In the genomic region with DNA sequence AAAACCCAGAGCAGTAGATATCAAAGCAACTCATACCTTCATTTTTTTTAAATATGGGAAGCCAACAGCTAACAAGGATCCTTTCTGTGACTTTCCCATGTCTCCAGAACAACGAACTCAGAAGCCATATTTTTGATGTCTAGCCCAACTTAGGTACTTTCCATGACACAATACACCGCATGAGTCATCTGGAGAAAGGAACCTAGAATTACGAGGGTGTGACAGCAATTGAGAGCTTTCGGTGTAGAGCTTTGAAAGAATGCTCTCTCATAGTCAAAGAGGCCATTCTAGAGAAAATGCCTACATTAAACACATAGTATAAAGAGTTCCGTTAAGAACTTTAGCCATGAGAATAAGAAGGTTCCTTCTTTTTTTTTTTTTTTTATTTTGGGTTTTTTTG, we compare ENCODE assay signal across 21 mouse cellular contexts.
"Had no signal": no experiment of that assay in that cellular context is flagged by ENCODE, and none has a peak within 500 bp of the region (broad histone marks: within the 10 kb centered on the region; RNA-seq: fewer than 3 reads in every experiment).

No protein-coding gene starts in this region.

- DNase-seq: cerebellum, adult 9-11 months; cerebellum, postnatal 10 days; cerebellum, postnatal 14 days; cerebellum, postnatal 25 days; cerebellum, postnatal 36 days; embryo, embryonic 11 days; forebrain, postnatal 0 days had no signal

- H3K9me3 ChIP-seq: embryonic facial prominence, embryonic 10.5 days; embryonic facial prominence, embryonic 12.5 days; embryonic facial prominence, embryonic 15.5 days; forebrain, embryonic 10.5 days; forebrain, embryonic 12.5 days; forebrain, embryonic 13.5 days; forebrain, embryonic 15.5 days; heart, embryonic 10.5 days had no signal

- H3K4me2 ChIP-seq: embryonic facial prominence, embryonic 12.5 days; embryonic facial prominence, embryonic 13.5 days; embryonic facial prominence, embryonic 15.5 days; forebrain, embryonic 12.5 days; forebrain, embryonic 13.5 days; forebrain, embryonic 15.5 days had no signal

- H3K9ac ChIP-seq: embryonic facial prominence, embryonic 12.5 days; embryonic facial prominence, embryonic 13.5 days; embryonic facial prominence, embryonic 15.5 days; forebrain, embryonic 12.5 days; forebrain, embryonic 13.5 days; forebrain, embryonic 15.5 days; forebrain, postnatal 0 days had no signal

- H3K27ac ChIP-seq: embryonic facial prominence, embryonic 10.5 days; embryonic facial prominence, embryonic 12.5 days; embryonic facial prominence, embryonic 13.5 days; embryonic facial prominence, embryonic 15.5 days; forebrain, embryonic 10.5 days; forebrain, embryonic 12.5 days; forebrain, embryonic 13.5 days; forebrain, embryonic 15.5 days; gastrocnemius, adult 2 months; heart, adult 2 months; heart, embryonic 10.5 days had no signal

- H3K4me3 ChIP-seq: embryonic facial prominence, embryonic 10.5 days; embryonic facial prominence, embryonic 12.5 days; embryonic facial prominence, embryonic 13.5 days; embryonic facial prominence, embryonic 15.5 days; erythroblast, embryonic 14.5 days; forebrain, embryonic 10.5 days; forebrain, embryonic 12.5 days; forebrain, embryonic 13.5 days; forebrain, embryonic 15.5 days; gastrocnemius, adult 2 months; heart, adult 2 months; heart, embryonic 10.5 days had no signal

- H3K36me3 ChIP-seq: embryonic facial prominence, embryonic 10.5 days; embryonic facial prominence, embryonic 12.5 days; embryonic facial prominence, embryonic 13.5 days; embryonic facial prominence, embryonic 15.5 days; forebrain, embryonic 10.5 days; forebrain, embryonic 12.5 days; forebrain, embryonic 15.5 days; heart, embryonic 10.5 days had no signal

- ATAC-seq: forebrain, embryonic 13.5 days; forebrain, embryonic 14.5 days; forebrain, embryonic 15.5 days; forebrain, embryonic 16.5 days; forebrain, postnatal 0 days had no signal

- H3K4me1 ChIP-seq: embryonic facial prominence, embryonic 10.5 days; embryonic facial prominence, embryonic 12.5 days; embryonic facial prominence, embryonic 13.5 days; embryonic facial prominence, embryonic 15.5 days; forebrain, embryonic 10.5 days; forebrain, embryonic 12.5 days; forebrain, embryonic 13.5 days; forebrain, embryonic 15.5 days; heart, embryonic 10.5 days had no signal

- H3K27me3 ChIP-seq: embryonic facial prominence, embryonic 12.5 days; embryonic facial prominence, embryonic 13.5 days; embryonic facial prominence, embryonic 15.5 days; forebrain, embryonic 12.5 days; forebrain, embryonic 13.5 days; forebrain, embryonic 15.5 days had no signal
